Mouse (Mus musculus): ENCODE data around the gene Sntb2.

Gene Sntb2

DNA sequence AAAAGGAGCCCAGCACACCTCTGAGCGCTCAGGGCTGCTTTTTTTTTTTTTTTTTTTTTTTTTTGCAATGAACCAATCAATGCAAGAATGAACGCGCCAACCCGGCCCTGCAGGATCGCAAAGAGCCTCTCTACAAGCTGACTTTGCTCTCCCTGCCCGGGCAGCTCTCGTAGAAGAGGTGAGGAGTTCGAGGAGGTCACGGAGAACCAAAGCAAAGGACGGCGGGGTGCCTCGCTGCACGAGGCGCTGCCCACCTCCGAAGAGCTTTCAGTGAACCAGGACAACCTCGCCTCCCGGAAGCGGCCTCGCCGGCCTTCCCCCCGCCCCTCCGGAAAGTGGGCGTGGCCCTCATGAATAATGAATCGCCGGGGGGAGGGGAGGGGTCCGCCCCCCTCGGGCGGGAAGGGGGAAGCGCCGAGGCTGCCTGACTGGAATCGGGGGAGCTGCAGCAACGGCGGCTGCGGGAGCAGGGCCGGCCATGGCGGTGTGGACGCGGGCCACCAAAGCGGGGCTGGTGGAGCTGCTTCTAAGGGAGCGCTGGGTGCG, at the start of gene Sntb2:
TSS of gene Sntb2 (plus strand) at position 427 of the 546 bp plus-strand sequence.
- in situ Hi-C loops (cut with MboI, MseI): no loop called here

DNA sequence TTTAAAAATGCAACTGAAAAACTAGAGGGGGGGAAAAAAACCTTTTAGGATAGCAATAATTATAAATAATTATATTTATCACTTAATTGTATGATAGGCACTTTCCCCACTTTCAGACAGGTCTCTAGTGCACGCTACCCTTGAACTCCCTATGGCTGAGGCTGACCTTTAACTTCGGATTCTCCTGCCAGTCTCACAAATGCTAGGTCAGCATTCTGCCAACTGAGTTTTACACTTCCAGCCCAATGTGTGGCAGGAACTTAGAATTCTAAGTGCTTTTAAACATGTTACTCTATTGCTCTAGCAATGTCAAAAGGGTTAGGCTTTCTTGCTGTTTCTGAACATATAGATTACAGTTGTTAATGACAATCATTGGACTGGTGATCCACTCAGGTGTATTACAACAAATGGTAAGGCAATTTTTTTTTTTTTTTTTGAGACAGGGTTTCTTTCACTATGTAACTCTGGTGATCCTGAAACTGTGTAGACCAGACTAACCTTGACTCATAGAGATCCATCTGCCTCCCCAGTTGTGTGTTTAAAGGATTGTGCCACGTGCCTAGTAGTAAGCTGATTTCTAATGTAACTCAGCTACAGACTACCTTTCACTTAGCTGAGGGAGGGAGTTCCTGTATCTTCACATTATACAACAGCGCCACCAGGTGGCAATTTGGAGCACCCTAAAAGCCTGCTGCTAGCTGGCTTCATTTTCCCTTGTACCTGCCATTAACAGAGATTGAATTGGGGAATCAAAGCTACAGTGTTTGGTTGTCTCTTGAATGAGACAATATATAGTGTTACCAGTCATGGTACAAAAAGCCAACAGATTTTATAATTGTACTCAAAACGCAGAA, 48.0 kb upstream of the Sntb2 start:
- in situ Hi-C loops (cut with MboI, MseI): loop anchor here (5.0 kb wide), 1 partner anchor 200 kb away; no protein-coding TSS in a partner anchor

DNA sequence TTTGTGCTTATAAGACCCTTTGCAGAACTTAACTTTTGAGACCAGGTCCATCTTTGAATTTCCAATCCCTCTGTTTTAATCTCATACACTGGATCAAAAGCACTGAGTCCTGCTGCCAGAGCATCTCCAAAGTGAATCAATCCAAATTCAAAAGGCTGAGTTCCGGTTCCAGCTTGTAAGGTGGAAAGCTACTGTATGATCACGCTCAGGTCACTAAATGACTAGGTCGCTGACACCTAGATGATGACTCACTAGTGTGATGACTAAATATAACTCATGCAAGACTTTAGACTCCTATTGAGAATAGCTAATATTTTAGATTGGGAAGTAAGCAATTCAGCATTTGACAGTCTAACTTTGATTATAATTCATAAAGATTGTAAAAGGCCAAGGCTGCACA, 46.7 kb upstream of the Sntb2 start:
- in situ Hi-C loops (cut with MboI, MseI): loop anchor here (5.0 kb wide), 1 partner anchor 202 kb away; no protein-coding TSS in a partner anchor

GRCm38 (mm10) chr8:106892210-106892805, 43.2 kb upstream of the Sntb2 start:
- in situ Hi-C loops (cut with MboI, MseI): no loop called here

DNA sequence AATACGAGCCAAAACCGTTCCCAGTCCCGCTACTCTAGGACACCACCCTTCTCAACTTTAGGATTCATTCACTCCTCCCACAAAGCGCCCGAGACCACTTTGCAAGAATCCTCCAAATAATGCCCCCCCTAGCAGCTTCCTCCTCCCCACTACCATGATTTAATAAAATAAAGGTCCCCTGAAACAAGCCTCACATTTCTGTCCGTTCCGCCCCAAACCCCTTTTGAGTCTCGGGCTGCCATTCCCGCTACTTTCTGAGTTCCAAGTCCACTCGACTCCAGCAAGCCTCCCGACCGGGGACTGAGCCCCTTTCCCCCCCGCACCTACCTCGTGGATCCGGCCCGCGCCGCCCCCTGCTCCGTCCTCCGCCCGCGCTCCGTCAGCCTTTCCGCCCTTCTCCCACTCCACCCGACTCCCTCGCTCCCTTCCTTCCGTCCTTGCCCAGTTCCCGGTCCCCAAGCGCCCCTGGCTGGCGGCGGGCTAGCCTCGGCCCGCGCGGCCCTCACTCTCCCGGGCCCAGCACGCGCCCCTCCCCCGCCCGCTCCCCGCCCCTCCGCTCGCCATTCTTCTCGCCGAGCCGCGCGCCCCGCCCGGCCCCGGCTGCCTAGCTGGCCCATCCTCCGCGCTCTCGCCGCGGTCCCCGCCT, 42.6 kb upstream of the Sntb2 start:
- in situ Hi-C loops (cut with MboI, MseI): no loop called here

DNA sequence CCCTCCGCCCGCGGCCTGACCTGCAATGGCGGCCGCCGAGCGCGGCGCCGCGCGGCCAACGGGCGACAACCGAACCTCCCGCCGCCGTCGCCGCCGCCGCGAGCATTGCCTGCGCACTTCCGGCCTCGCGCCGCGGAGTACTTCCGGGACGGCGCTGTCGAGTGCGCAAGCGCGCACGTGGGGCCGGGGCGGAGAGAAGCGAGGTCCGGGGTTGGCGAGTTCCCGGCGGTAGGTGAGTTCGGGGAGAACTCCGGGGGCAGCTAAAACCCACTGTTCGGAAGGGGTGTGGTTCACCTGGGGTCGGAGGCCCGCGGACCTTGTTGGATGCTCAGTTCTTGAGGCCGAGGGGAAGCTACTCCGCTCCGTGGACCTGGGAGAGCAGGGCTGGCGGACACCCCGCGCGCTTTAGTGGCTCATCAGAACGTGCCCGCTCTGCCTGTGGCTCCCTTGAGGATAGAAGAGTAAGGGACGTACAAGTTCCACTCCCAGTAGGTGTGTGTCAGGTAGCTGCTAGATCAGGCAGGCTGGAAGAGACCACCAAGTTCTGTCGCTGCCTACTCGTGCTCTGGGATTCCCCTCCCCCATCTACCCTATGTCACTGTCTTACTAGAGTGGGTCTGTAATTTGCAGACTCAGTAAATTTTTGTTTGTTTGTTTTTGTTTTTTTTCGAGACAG, 41.9 kb upstream of the Sntb2 start, which contains the start of gene Utp4:
TSS of gene Utp4 (plus strand) at position 156 of the 676 bp plus-strand sequence.
- in situ Hi-C loops (cut with MboI, MseI): no loop called here

DNA sequence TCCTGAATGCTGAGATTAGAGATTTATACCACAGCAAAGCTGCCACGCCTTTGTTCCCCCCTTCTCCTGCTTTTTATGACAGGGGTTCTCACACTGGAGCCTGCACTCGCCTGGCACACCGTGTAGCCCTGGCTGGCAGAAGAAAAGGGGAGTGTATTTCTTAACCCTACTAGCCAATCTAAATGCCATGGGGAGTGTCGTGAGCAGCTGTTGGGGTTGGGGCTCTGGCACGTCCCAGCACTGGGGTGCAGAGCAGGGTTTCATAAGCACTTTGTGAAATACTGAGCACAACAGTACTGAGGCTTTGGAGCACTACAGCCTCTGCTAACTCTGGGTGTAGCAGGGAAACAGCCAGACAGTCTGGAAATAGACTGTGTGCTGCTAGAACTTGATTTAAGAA, 36.1 kb upstream of the Sntb2 start:
- in situ Hi-C loops (cut with MboI, MseI): no loop called here

DNA sequence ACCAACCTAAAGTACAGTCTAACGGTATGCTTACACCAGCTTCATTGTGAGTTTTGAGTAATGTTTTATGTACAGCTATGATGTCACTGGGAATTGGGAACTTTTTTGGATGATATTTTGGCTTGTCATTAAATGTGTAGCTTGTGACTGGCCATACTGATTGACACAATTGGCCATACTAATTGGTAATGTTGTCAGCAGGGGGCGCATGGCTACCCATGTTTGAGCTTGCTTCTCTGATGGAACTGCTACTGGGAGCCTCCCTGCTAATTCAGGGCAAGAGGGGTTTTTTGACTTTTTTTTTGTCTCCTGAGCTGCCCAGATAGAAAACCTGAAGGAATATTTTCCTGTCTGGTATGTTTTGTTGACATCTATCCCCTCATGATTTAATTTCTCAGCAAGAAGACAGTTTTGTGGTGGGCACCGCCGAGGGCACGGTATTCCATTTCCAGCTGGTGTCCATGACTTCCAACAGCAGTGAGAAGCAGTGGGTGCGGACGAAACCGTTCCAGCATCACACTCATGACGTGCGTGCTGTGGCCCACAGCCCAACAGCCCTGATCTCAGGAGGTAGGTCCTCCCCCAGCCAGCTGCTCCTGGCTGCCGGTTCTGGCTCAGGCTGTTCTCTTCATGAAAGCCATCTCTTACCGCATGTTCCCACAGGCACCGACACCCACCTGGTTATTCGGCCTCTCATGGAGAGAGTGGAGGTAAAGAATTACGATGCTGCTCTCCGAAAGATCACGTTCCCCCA, 29.6 kb upstream of the Sntb2 start:
- in situ Hi-C loops (cut with MboI, MseI): loop anchor here (25.0 kb wide), 1 partner anchor 456 kb away; no protein-coding TSS in a partner anchor

DNA sequence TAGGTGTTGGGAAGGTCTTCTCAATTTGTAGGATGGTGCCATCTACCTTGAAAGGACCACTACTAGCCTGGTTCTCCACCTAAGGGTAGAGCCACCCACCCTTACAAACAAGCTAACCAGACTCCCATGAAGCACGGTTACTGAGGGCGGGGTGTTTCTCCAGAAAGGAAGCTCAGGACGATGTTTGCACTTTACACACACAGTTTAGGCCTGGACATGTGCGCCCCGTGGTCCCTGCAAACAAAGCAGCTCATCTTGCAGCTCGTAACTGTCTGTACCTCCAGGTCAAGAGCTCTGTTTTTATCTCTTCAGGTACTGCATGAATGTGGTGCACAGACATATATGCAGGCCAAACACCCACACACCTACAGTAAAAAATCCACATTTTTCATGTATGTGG, 28.9 kb upstream of the Sntb2 start:
- in situ Hi-C loops (cut with MboI, MseI): loop anchor here (25.0 kb wide), 1 partner anchor 456 kb away; no protein-coding TSS in a partner anchor

DNA sequence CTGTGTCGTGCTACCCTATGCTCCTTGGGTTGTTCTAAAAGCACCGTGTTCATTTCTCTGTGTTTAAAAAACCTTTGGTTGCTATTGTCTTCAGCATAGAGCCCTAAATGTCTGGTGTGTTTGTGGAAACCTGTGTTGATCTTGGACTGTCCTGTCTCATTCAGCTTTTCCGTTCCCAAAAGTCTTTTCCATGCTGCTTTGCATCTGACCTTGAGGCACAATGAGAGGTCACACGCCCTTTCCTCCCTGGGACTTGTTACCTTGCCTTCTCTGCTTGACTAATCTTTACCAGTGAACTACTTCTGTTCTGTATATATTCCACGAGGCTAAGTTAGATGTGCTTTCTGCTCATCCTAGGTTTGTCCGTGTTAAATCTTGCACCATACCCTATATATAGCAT, 28.1 kb upstream of the Sntb2 start:
- in situ Hi-C loops (cut with MboI, MseI): loop anchor here (25.0 kb wide), 1 partner anchor 455 kb away; no protein-coding TSS in a partner anchor

GRCm38 (mm10) chr8:106908291-106908690, 27.3 kb upstream of the Sntb2 start:
- in situ Hi-C loops (cut with MboI, MseI): loop anchor here (25.0 kb wide), 1 partner anchor 454 kb away; no protein-coding TSS in a partner anchor

DNA sequence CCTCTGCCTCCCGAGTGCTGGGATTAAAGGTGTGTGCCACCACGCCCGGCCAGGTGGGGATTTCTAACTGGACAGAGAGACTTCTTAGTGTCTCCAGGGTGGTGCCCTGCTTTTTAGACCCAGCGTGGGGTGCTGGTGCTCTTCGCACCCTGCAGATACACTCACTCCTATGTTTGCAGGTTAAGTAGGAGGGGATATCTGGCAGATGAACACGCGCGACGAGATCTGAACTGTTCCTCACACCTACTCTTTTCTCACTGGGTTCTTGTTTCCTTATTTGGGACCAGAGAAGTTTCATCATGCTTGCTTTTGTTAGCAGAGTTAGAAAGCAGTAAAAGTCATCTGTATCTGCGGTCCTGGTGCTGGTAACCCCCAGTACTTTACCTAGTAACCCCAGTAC, 21.9 kb upstream of the Sntb2 start:
- in situ Hi-C loops (cut with MboI, MseI): loop anchor here (25.0 kb wide), 1 partner anchor 449 kb away; no protein-coding TSS in a partner anchor

DNA sequence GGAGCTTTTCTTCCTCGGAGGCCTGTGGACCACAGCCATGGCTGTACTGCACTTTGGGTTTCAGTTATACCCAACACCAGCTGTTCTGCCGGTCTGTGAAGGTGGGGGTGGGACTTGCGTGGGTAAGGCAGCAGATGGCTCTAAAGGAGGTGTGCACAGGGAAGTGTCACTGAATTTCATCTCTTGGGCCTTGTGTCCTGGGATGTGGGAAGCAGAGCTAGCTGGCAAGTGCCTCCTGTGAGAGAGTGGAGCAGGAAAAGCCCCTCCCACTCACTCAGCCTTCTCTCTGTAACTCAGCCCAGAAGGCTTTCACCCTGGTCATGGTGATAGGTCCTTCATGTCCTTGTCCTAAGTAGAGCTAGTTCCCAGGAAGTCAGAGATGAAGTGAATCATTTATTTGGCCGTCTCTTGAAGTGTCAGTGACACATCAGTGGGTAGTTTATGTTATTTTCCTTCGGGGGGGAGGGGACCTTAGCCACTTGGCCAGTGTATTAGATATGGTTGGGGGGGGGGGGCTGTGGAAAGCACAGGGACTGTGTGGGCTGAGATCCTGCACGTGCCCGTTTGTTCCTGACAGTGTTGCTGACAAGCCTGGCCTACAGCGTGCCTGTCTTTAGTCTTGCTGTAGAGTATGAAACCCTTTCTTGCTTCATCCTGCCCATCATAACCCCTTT, 15.7 kb upstream of the Sntb2 start:
- in situ Hi-C loops (cut with MboI, MseI): loop anchor here (25.0 kb wide), 1 partner anchor 442 kb away; no protein-coding TSS in a partner anchor

GRCm38 (mm10) chr8:106920395-106920741, 15.2 kb upstream of the Sntb2 start:
- in situ Hi-C loops (cut with MboI, MseI): loop anchor here (25.0 kb wide), 1 partner anchor 442 kb away; no protein-coding TSS in a partner anchor

DNA sequence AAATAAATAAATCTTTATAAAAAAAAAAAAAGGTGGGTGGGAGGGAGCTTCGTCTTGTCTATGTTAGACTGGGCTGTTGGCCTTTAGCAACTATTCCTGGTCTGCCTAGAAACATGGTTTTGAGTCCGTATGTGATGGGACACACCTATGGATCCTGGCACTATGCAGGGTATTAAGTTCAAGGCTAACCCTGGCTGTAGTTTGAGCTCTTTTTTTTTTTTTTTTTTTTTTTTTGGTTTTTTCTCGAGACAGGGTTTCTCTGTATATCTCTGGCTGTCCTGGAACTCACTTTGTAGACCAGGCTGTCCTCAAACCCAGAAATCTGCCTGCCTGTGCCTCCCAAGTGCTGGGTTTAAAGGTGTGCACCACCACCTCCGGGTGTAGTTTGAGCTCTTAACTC, 11.5 kb upstream of the Sntb2 start:
- in situ Hi-C loops (cut with MboI, MseI): loop anchor here (25.0 kb wide), 1 partner anchor 438 kb away; no protein-coding TSS in a partner anchor

GRCm38 (mm10) chr8:106924904-106925349, 10.6 kb upstream of the Sntb2 start:
- in situ Hi-C loops (cut with MboI, MseI): loop anchor here (5.0 to 25.0 kb wide), 2 partner anchors 77 to 437 kb away; no protein-coding TSS in a partner anchor

DNA sequence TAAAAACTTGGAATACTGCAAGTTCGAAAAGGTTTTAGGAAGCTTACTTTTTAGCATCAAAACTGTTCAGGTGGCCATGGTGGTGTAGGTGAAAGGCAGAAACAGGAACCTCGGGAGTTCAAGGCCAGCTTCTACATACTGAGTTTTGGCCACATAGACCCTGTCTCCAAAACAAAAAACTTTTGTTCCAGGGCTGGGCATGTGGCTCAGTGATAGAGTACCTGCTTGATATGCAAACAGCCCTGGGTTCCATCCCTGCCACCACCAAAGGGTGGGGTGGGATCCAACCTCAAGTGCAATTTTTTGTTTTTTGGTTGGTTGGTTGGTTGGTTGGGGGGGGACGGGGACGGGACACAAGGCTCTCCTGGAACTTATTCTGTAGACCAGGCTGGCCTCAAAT, 10.1 kb upstream of the Sntb2 start:
- in situ Hi-C loops (cut with MboI, MseI): loop anchor here (5.0 kb wide), 1 partner anchor 77 kb away; no protein-coding TSS in a partner anchor

DNA sequence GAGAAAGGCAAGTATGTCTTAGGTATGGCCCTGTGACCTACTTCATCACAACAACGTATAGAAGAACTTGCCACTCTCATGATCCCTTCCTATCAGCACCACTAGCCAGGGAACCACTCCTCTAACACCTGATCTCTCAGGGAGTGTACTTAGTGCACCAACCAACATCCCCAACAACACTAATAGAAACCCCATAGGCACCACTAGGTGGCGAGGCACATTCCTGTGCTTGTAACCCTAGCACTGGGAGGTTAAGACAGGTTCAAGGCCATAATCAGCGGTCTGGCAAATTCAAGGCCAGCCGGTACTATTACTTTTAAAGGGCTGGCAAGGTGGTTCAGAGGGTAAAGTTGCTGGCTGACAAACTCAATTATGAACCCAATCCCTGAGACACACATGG, 8.3 kb upstream of the Sntb2 start:
- in situ Hi-C loops (cut with MboI, MseI): loop anchor here (5.0 kb wide), 1 partner anchor 75 kb away; no protein-coding TSS in a partner anchor

- in situ Hi-C loops (cut with MboI, MseI): loop anchor here (5.0 kb wide), 1 partner anchor 74 kb away; no protein-coding TSS in a partner anchor
Measured at GRCm38 (mm10) chr8:106928182-106928581, 7.4 kb upstream of the Sntb2 start.

Data from T-helper 1 cell (primary cell).